Mouse (Mus musculus): ENCODE results near the gene Sdf4.

DNA sequence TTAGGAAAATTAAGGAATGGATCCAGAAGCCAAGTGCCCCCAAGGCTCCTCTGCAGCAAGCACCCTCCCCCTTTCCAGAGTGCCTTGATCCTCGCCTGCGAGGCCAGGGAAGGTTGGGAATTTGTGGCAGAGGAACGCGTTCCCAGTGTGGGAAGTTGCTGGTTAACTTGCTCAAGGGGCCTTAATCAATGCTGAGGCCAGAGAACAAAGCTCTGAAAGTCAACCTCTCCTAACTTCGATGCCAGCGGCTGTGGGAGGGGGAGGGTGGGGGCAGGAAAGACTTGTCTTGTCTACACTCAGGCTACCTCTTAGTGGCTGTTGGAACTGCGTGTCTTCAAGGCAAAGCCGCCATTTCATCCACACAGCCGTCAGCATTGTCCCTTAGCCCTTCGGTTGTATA, 65.0 kb downstream of the Sdf4 start:
- TF ChIP-seq CTCF (IDR thresholded peaks at IDR 0.05; ENCODE audit: extremely low read depth, insufficient read depth, low read length), result no peak
- no peak for TF ChIP-seq POLR2A (IDR thresholded peaks at IDR 0.05; ENCODE audit: extremely low read depth, insufficient read depth, low read length)
